Mouse (Mus musculus): ENCODE data around the gene Il1rl1.
A peak's percentile ranks its signal among the peaks of the same experiment; 100 is the strongest.

Il1rl1 gene

DNA sequence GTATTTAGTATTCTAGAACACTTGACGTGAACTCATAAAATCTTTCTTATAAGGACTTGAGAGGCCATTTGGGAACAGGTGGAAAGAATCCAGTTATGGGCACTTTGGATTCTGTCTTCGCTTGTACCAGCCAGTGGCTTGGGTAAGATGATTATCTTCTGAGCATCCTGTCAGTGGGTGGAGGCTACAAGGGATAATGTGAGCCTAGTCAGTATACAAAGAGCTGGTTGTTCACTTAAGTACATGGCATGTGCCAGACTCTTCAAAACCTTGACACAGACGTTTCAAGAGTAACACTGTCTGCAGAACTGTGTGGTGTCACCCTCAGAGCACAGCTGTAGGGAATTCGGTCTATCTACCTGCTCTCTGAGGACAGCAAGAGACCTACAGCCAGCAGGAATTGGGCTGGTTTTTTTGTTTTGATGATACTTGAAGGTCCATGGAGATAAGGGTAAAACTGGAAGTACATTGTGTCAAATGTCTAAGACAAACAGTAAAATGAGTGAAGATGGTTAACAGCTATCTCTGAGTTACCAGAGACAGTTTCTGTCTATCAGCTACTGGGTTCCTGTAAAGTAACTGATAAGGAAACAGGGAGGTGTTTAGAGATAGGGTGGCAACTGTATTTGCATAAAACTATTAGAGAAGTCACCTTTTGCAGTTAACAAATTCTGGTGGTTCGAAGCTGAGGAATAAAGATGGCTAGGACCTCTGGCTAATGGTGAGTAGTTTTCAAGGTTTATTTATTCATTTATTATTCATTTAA is at the start of gene Il1rl1:
Il1rl1 (plus strand) TSS at position 661 of the 766 bp plus-strand sequence.
- DNase-seq (ENCODE audit: low read depth) = no peak

DNA sequence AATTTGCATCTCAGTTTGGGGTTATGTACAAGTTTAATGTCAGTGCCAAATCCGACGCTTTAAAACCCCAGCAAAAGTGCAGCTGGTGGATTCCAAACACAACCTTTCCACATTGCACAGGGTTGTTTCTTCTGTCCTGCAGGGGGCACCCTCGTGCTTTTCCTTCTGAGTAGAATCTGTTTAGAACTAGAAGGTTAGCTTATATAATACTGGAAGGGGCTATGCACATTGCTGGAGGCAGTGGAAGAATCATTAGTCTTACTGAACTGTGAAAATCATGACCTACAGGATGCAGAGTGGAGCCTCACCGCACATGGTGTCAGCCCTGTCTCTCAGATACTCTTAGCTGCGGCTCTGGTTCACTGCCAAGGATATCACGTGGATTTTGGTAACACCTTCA is 49.3 kb upstream of the Il1rl1 start:
- DNase-seq (ENCODE audit: low read depth) = peak; percentile 83

DNA sequence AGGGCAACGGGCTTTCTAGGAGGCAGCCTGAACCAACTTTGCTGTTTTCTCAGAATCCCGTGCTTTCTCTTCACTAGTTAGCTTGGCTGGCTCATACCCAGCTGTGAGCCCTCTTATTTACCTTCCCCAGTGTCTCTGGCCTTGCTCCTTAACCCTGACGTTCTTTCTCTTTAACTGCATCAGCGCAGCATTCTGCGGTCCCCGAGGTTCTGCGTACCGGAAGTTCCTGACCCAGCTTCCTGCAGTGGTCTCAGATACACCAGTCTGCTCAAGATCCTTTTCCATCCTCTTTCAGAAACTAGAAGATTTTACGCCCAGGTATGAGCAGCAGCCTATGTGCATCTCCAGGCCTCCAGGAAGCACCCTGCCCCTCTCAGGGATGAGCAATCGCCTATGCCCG is 48.4 kb upstream of the Il1rl1 start:
- no peak for DNase-seq (ENCODE audit: low read depth)

DNA sequence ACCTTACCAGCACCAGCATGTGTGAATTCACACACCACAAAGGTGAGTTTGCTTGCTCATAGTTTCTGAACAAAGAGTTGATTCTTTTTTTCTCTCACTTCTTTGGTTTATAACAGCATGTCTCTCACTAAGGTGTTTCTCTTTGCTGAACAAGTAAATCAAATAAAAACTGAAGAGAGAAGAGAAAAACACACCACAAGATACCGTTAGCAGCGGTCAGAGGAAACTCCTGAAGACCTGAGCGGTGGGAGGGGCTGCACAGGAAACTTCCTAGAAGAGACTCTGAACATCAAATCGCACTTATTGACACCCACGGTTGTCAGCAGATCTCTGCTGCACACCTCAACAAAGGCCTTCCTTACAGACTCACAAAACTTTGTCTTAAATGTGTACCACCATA is 46.5 kb upstream of the Il1rl1 start:
- DNase-seq (ENCODE audit: low read depth) = no peak

DNA sequence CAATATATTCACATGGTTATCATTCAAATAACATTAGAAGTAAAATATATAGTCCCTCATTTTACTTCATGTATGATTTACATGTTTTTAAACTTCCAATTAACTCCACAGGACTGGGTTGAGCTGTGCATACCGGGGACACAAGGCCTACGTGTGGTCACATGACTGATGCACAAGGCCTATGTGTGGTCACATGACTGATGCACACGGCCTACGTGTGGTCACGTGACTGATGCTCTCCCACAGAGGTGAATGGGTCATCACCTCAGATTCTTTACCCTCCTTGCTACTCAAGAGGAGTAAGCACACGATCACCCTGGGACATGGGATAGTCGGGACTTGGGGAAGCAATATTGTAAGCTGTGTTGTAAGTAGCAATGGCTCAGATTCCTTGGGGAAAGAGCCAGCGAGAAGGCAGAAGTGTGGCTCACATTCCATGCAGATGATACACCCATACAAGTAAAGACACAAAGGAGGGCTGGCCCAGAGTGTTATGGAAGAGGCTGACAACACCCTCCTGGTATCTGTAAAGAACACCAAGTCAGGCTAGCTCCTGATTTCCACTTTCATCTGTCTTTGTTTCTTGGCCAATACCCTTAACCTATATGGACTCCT is 44.3 kb upstream of the Il1rl1 start:
- no peak for DNase-seq (ENCODE audit: low read depth)

DNA sequence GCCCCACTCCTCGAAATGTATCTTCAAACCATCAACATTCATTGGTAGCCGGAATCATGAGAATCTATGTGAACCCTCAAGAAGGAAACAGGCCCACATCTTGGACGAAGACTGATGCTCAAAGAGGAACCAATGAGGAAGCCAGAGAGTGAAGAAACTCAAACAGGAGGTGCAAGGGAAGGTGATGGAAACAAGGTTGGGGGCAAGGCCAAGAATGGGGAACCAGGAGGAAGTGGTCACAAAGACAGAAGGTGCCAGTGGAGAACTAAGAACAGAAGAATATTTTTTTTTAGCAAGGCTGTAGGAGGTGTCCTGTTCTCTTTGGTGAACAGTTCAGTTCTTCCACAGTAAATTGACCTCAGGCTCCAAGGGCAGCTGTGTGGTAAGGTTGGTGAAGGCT is 38.0 kb upstream of the Il1rl1 start:
- no peak for DNase-seq (ENCODE audit: low read depth)

DNA sequence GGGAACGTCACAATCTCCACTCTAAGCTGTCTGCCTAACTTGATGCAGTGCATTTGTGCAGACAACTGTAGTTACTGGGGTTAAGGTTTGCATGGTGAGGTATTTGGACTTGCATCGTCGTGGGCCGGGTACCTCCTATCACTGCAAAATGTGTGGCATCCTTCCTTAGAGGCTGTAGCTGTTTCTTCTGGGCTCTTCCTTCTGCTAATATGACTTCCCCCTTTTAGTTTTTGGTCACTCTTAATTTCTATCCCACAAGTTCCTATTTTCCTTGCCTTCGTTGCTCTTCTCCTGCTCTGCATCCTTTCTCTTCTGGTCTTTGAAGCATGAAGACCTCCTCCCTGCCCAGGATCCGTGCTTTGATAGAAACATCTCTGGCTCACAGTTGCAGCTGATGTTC is 36.8 kb upstream of the Il1rl1 start:
- no peak for DNase-seq (ENCODE audit: low read depth)

DNA sequence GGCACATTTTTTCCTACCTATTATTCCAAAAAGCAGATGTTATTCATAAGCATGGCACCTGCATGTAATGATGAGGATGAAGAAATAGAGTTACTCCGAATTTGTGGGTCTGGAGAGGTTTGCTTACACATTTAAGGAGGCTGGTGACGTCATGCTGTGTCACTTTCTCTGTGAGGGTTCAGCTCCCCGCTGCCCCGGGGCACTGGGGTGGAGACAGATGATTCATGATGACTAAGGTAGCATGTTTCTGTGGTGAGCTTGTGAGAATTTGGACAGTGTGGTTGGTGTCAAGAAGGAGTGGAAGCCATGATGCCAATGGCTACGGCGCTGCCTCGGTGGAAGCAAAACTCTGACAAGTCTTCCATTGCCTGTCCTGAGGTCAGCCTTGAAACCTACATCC is 36.2 kb upstream of the Il1rl1 start:
- peak; percentile 33 for DNase-seq (ENCODE audit: low read depth)

DNA sequence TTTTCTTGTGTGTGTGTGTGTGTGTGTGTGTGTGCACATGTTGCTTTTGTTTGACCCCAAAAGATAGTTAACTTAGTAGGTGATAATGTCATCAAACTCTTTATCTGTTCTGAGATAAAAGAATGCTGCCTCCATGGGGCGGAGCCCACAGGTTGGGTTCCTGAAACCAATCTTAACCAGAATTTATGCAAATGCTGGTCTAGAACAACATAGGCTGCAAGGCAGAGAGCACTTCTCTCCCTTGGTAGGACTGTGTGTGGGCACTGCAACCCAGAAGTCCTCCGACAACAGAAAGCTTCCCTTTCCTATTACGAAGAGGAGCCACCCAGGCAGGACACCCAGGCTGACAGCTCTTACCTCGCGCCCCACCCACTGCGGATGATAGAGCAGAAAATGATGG is 29.7 kb upstream of the Il1rl1 start:
- DNase-seq (ENCODE audit: low read depth) = no peak

DNA sequence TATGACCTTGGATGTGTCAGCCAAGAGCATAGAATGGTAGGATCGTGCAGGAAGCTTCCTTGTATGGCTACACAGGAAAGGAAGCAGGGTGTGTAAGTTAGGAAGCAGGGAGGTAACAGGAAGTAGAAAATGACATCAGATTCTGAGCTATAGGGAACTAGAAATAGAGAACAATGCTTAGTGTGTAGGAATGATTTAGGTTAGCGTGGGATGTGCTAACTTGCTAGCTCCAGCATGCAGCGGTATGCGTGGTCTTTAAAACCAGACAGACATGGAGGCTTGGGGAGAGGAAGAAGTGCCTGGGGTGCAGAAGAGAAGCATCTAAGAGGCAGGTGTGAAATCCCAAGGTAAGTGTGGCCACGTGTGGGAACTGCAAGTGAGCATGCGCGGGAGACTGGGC is 24.7 kb upstream of the Il1rl1 start:
- DNase-seq (ENCODE audit: low read depth) = no peak

DNA sequence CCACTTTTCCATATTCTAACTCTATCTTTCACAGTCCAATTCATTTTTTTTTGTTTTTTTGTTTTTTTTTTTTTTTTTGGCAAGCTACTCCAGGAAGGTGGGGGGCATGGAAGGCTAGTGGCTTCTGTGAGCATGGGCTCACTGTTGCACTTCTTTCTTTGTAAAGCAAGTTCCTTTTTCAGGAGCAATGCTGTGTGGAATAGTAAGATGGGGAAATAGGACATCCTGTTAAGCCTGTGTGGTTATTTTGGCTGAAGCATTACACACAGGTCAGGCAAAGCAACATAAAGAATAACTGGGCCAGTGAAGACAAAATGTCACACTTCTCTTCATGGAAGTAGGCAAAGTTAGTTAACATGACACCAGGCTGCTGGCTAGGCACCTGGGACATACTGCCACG is 19.5 kb upstream of the Il1rl1 start:
- DNase-seq (ENCODE audit: low read depth) = no peak

DNA sequence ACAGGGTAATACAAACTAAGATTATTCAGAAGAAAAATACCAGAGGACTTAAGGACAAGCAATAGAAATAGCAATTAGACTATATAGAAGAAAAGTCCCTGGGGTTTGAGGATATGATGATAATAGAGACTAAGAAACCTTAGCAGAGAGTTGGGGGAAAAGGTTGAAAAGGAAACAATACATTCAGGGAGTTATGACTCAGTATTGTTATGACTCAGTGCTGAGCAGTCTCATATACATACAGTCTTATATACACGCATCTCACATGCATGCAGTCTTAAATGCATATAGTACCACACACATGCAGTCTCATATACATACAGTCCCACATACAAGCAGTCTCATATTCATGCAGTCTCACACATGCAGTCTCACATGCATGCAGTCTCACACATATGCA is 16.3 kb upstream of the Il1rl1 start:
- DNase-seq (ENCODE audit: low read depth) = no peak

DNA sequence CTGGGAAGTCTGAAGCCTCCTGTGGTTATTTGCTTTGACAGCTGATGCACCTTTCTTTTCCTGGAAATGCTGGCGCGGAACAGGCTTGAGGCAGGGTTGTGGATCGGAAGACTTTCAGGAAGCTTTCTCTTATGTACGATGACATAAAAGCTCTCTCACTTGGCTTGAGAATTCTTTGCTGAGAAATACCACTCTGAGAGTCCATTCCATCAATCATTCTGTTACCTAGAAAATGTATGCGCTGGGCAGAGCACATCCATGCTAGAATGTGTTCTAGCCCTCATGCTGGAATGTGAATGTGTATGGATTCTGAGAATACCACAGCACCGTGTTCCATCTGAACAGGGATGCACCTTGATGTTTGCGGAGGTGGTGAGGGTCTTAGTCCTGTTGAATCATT is 15.1 kb upstream of the Il1rl1 start:
- DNase-seq (ENCODE audit: low read depth) = no peak

DNA sequence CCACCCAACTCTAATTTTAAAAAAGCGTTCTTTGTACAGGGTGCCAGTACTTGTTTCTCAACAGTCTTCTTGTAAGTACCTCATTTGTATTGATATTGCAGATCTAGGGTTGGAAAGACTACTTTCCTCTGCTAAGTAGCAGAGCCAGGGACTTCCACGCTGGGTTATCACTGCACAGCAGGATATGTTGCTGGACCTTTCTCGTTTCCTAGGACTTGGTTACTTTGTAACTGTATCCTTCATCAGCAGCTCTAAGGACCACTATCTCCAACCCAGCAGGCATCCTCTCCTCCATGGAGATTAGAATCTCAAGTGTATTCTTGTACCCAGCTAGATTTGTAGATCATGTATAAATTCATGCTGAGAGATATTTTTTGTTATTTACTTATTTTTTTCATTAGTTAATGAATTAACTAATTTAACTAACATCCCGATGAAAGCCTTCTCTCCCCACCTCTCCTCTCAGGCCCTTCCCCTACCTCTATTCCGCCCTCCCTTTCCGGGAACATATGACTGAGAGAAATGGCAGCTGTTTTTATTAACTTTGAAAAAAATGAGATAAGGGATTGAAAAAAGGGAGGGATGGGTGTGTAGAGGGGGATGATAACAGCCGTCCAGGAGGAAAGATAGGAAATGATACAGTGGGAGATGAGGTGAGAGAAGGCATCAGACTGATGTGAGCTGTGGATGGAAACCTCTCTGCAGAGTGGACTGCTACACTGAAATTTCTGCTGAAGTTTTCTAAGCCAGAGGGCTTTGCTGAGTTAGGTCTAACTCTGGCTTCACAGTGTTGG is 14.3 kb upstream of the Il1rl1 start:
- DNase-seq (ENCODE audit: low read depth) = no peak

DNA sequence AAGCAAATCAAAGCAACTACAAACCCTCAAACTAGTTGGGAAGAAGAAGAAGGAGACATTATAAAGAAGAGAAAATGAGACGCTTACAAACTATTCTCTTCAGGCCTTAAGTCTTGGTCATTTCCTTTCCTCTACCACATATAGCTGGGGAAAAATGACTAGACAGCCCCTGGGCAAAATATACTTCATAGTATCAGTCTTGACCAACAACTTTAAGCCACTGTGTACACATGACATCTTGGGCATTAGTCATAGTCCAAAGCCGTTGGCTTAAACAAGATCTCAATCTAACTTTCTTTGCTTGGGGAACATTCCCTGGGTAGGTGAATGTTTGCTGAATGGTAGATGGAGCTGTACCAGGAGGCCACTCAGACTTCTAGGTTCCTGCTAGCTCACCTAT is 12.3 kb upstream of the Il1rl1 start:
- DNase-seq (ENCODE audit: low read depth) = no peak

DNA sequence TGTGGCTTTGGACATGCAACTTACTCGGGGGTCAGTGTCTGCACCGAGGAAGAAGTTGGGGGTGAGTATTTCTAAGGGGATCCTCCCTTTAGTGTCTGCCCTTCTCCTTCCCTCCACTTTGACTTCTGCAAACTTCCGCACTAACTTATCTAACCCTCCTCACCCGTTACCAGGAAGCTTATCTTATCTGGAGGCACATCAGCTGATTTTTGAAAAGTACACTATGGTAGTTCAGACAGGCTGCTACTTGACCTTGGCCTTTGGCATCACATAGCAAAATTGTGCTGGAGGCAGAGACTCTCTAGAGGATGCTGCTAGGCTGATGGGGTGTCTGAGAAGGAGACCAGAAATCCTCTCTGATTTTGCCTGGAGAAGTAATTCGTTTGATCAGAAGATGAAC is 10.9 kb upstream of the Il1rl1 start:
- DNase-seq (ENCODE audit: low read depth) = no peak

DNA sequence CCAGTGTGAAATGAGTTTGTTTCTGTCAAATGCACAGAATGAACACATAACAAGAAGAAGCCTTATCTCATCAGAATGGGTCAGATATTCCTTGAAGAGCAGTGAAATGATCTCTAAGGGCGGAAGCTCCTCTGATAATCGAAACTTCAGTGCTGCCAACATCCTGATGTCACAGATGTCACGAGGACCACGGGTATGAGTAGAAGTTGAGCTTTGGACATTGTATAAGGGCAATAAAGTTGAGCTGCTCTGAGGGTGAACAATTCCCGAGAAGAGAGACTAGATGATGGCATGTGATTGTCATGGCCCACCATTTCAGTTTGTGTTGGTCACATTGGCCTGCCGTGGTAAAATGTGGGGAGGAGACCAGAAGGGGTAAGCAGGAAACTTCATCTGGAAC is 5.5 kb upstream of the Il1rl1 start:
- no peak for DNase-seq (ENCODE audit: low read depth)

DNA sequence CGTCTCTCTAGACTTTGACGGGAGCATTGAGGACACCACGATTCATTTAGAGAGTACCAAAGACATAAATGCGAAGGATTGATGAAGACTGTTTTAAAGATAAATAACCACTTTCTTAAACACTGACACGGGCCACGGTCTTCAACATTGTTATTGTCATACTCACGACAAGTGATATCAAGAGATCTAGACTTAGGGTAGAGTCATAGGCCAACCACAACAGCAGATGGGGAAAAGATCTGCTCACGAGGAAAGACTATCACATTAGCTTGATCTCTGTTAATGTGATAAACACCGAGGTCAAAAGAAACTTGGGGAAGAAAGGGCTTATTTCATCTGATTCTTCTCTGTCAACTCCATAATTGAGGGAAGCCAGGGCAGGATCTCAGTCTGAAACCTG is 2.1 kb upstream of the Il1rl1 start:
- no peak for DNase-seq (ENCODE audit: low read depth)

DNA sequence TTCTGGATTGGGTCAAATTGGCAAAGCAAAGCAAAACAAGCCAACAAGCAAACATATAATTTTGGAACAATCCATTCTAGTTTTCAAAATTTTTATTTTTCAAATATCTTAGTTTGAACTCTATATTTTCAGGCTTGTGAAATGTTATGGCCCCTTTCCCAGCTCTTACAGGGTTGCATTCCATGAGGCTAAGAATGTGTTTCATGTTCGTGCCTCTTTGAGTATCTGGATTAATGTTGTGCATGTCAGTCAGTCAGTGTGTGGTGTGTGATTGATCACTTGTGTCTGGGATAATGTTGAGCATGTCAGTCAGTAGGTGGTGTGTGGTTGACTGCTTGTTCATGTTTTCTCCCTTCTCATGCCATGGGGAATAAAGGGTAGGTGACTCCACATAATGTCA is 1.5 kb upstream of the Il1rl1 start:
- DNase-seq (ENCODE audit: low read depth) = no peak

DNA sequence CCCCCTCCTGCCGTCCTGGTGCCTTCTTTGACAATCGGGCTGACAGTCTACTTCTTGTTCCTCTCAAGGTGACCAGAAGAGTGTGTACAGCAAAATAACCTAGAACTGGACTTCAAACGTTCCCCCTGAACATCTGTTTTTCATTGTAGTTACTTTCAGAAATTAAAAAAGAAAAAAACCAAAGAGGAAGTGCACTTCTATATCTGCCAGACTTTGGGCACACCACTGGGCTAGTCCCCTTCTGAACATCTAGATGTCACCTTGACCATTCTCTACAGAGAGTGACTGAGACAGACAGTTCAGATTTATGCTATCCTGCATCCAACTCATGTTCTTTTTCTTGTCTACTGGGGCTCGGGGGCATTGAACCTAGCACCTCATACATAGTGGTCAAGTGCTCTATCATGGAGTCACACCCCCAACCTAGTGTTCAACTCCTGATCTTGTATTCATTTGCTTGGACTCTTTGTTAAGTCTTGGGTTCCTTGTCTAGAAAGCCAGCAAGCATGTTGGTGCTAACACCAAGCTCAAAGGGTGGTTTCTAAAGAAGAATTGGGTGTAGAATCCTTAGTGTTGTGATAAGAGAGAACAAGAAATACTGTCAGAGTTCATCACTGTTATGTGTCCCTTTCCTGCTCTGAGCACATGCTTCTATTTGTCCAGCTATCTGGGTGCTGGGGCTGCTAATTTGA is 919 bp downstream of the Il1rl1 start:
- no peak for DNase-seq (ENCODE audit: low read depth)

DNA sequence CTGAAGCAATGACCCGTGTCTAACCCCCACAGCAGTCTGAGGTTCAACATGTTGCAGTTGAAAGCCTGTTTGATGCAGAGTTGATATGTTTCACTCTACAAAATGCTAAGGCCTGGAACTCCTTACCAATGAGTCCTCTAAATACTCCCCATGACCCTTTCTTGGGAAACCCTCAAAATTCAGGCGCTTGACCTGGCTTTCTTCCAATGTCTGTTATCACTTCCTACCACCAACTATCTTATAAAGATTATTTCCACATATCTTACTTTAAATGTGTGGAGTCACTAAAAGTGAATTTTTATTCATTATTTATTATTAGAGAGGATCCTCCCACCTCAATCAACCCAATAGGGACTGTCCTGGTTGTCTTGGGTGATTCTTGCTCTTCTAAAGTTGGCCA is 2.8 kb downstream of the Il1rl1 start:
- DNase-seq (ENCODE audit: low read depth) = no peak

DNA sequence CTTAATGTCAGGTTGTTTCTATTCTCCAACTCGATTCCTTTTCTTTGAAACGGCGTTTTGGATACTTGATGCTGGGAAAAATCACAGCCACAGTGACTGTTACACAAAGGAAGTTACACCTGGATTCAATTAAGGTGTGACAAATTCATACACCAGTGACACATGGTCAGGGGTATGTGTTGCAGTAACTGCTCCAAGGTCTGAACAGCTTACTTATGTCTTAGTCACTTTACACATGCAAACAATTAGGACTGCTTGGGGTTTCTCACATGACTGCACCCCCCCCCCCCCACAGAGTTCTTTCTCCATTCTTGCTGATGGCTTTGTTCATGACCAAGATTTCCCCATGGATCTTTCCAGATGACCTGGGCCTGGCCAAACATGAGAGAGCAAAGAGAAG is 6.6 kb downstream of the Il1rl1 start:
- no peak for DNase-seq (ENCODE audit: low read depth)

DNA sequence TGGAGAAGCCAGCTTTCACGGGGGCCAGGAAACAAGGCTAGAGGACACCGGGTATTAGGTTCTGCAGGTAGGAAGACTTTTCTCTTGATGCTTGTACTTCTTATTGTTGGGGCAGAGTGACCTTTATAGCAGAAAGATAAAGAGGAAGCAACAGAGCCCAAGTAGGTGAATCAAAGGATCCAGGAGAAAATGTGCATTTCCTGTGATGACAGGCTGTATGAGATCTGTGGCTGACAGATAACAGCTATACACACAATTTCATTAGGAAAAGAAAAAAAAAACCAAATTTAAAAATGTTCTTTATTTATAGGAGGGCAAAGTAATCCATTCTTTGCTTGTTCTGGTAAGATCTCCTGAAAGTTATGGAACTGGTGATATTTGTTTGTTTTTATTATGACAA is 8.0 kb downstream of the Il1rl1 start:
- DNase-seq (ENCODE audit: low read depth) = no peak

Data from c-Kit-positive CD71-negative TER-119-negative erythroid progenitor cells, embryonic 14.5 days (primary cell).